In genomic region chr1:37918096-37918495, GRCm38 (mm10) we compare ENCODE assay signal across 28 mouse cellular contexts. TPM values are rescaled to one million over a fixed set of nuclear protein-coding genes. Genes with fewer than 3 reads are reported as not detected.
"Had no signal": no experiment of that assay in that cellular context is flagged by ENCODE, and none has a peak within 500 bp of the region (broad histone marks: within the 10 kb centered on the region; RNA-seq: fewer than 3 reads in every experiment).

No protein-coding gene starts in this region.

- H3K27ac ChIP-seq: limb, embryonic 10.5 days; limb, embryonic 13.5 days; liver, embryonic 12.5 days; liver, embryonic 15.5 days; lung, embryonic 15.5 days; midbrain, embryonic 10.5 days; midbrain, embryonic 13.5 days; stomach, postnatal 0 days had no signal

- H3K9ac ChIP-seq: limb, embryonic 13.5 days; liver, embryonic 12.5 days; liver, embryonic 15.5 days; lung, embryonic 15.5 days; midbrain, embryonic 13.5 days had no signal

- ATAC-seq: liver, embryonic 12.5 days; midbrain, embryonic 13.5 days had no signal

- H3K27me3 ChIP-seq: lung, embryonic 15.5 days; midbrain, embryonic 13.5 days had no signal

- H3K9me3 ChIP-seq: limb, embryonic 10.5 days; limb, embryonic 13.5 days; liver, embryonic 12.5 days; liver, embryonic 15.5 days; lung, embryonic 15.5 days; megakaryocyte, embryonic 14.5 days; midbrain, embryonic 10.5 days; midbrain, embryonic 13.5 days had no signal

- H3K4me2 ChIP-seq: limb, embryonic 13.5 days; liver, embryonic 12.5 days; liver, embryonic 15.5 days; lung, embryonic 15.5 days; midbrain, embryonic 13.5 days had no signal

- H3K4me3 ChIP-seq: limb, embryonic 10.5 days; limb, embryonic 13.5 days; liver, embryonic 12.5 days; liver, embryonic 15.5 days; lung, embryonic 15.5 days; megakaryocyte, embryonic 14.5 days; midbrain, embryonic 10.5 days; midbrain, embryonic 13.5 days had no signal

- DNase-seq: kidney, adult 18-20 months; kidney, adult 9 months; kidney, postnatal 14 days; liver; lung, adult 18-20 months; lung, postnatal 10 days; lung, postnatal 36 days; right cerebral cortex, adult 18-20 months; right cerebral cortex, postnatal 14 days; right cerebral cortex, postnatal 4 days; thymus, postnatal 25 days had no signal

- H3K36me3 ChIP-seq: limb, embryonic 10.5 days; limb, embryonic 13.5 days; liver, embryonic 12.5 days; liver, embryonic 15.5 days; lung, embryonic 15.5 days; midbrain, embryonic 10.5 days; midbrain, embryonic 13.5 days had no signal

- H3K4me1 ChIP-seq: limb, embryonic 13.5 days; liver, embryonic 12.5 days; liver, embryonic 15.5 days; lung, embryonic 15.5 days; megakaryocyte, embryonic 14.5 days; midbrain, embryonic 10.5 days; midbrain, embryonic 13.5 days had no signal

RNA-seq across cellular contexts. Expression of gene Lyg2, which starts 1.8 kb away (rescaled TPM):
- total RNA-seq: layer of hippocampus, postnatal 14 days; left cerebral cortex, postnatal 25 days; midbrain, postnatal 0 days had no signal
- polyA plus RNA-seq: kidney, embryonic 16.5 days; limb, embryonic 13.5 days; liver, embryonic 12.5 days; liver, embryonic 15.5 days; lung, embryonic 15.5 days; midbrain, embryonic 10.5 days; midbrain, embryonic 13.5 days; neural tube, embryonic 11.5 days; neural tube, embryonic 14.5 days; stomach, embryonic 14.5 days; stomach, postnatal 0 days had no signal

RNA-seq across cellular contexts. Expression of gene Lyg1, which starts 39.5 kb away (rescaled TPM):
- total RNA-seq: layer of hippocampus, adult 8-10 months; layer of hippocampus, postnatal 14 days; left cerebral cortex, postnatal 25 days; midbrain, postnatal 0 days had no signal
- polyA plus RNA-seq: kidney, embryonic 16.5 days; limb, embryonic 10.5 days; limb, embryonic 13.5 days; liver, embryonic 12.5 days; liver, embryonic 15.5 days; lung, embryonic 15.5 days; midbrain, embryonic 10.5 days; midbrain, embryonic 13.5 days; midbrain, postnatal 0 days; neural tube, embryonic 11.5 days; neural tube, embryonic 14.5 days; stomach, embryonic 14.5 days had no signal
